Mouse (Mus musculus): ENCODE results near the gene Xkr7. TPM values are rescaled to one million over a fixed set of nuclear protein-coding genes. Genes with fewer than 3 reads are reported as not detected.

The Xkr7 gene
- total RNA-seq, 1 experiment = 0.36 TPM

- H3K4me1 ChIP-seq (ENCODE audit: control insufficient read depth in 2 of 2, insufficient read depth in 2 of 2, low read length in 2 of 2, poor library complexity in 1 of 2) = peaks cover 0 to 5% of the 10 kb centered on the region in 2 experiments; a peak in 1 of 4 replicates
- no peak overlapping the region for H3K27ac ChIP-seq (ENCODE audit: insufficient read depth, low read depth, low read length, poor library complexity, severe bottlenecking)
- H3K36me3 ChIP-seq (ENCODE audit: control insufficient read depth, insufficient read depth, low read length, poor library complexity, severe bottlenecking) = no peaks in the 10 kb centered on the region
- no peak for DNase-seq (ENCODE audit: low read depth, low spot score)
- no peak overlapping the region for H3K9ac ChIP-seq (ENCODE audit: insufficient read depth, low read depth, low read length, poor library complexity, severe bottlenecking)
- H3K4me3 ChIP-seq (ENCODE audit: insufficient read depth in 1 of 2, low read depth in 1 of 2, low read length in 2 of 2, poor library complexity in 1 of 2, severe bottlenecking in 1 of 2) = no peak overlapping the region
- TF ChIP-seq ZC3H11A (IDR thresholded peaks at IDR 0.05; ENCODE audit: borderline replicate concordance, low read depth, low read length) = no peak
- no peak for TF ChIP-seq MAFK (IDR thresholded peaks at IDR 0.05; ENCODE audit: insufficient read depth, low read depth, low read length)
- no peak for TF ChIP-seq CHD2 (IDR thresholded peaks at IDR 0.05; ENCODE audit: low read depth, low read length)
- in situ Hi-C loops (cut with MboI; ENCODE audit: low sequenced_read_pairs in 2 of 2, unreplicated experiment in 2 of 2) = no loop called here
- H3K9me3 ChIP-seq (ENCODE audit: control insufficient read depth, insufficient read depth, low read depth, low read length) = no peaks in the 10 kb centered on the region
These were observed 44.3 kb downstream of the Xkr7 start for GRCm38 (mm10) chr2:153075961-153076360.

DNA sequence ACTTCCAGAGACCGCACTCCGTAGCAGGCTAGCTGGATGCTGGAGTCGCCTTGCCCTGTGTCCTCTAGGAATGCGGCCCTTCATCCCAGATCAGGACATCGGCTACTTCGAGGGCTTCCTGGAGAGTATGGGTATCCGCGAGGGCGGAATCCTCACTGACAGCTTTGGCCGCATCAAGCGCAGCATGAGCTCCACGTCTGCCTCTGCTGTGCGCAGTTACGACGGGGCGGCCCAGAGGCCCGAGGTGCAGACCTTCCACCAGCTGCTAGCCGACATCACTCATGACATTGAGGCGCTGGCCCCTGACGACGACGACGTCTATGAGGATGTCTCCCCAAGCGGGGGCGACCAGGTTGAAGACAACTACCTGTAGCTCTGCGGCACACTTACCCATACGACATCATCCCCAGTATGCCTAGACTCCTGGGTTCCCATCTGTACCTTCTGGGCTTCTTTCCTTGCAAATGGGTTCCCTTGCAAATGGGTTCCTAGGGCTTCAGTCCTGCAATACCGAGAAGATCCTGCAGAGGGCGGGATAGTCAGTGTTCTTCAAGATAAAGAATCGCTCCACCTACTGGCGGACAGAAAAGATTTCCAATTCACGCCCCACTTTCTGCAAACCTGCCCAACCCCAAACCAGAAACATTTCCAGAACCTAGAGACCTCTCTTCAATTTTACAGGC, 49.3 kb downstream of the Xkr7 start:
- in situ Hi-C loops (cut with MboI; ENCODE audit: low sequenced_read_pairs in 2 of 2, unreplicated experiment in 2 of 2) = no loop called here
- no peak overlapping the region for H3K27ac ChIP-seq (ENCODE audit: insufficient read depth, low read depth, low read length, poor library complexity, severe bottlenecking)
- no peaks in the 10 kb centered on the region for H3K9me3 ChIP-seq (ENCODE audit: control insufficient read depth, insufficient read depth, low read depth, low read length)
- H3K9ac ChIP-seq (ENCODE audit: insufficient read depth, low read depth, low read length, poor library complexity, severe bottlenecking) = peak overlapping the region; percentile 9; the same call in 1 of the 2 replicates
- TF ChIP-seq MAFK (IDR thresholded peaks at IDR 0.05; ENCODE audit: insufficient read depth, low read depth, low read length) (no peak), CHD2 (IDR thresholded peaks at IDR 0.05; ENCODE audit: low read depth, low read length) (no peak), ZNF384 (IDR thresholded peaks at IDR 0.05; ENCODE audit: low read depth, low read length) (no peak), HCFC1 (IDR thresholded peaks at IDR 0.05; ENCODE audit: borderline replicate concordance, insufficient read depth, low read length) (no peak), ZC3H11A (IDR thresholded peaks at IDR 0.05; ENCODE audit: borderline replicate concordance, low read depth, low read length) (0 out of 2 replicates have a peak, but pooled peaks have one; percentile 18)
- peaks cover 0 to 8% of the 10 kb centered on the region in 2 experiments; a peak in 2 of 4 replicates for H3K4me1 ChIP-seq (ENCODE audit: control insufficient read depth in 2 of 2, insufficient read depth in 2 of 2, low read length in 2 of 2, poor library complexity in 1 of 2)
- peak; percentile 99 for DNase-seq (ENCODE audit: low read depth, low spot score)
- no peaks in the 10 kb centered on the region for H3K36me3 ChIP-seq (ENCODE audit: control insufficient read depth, insufficient read depth, low read length, poor library complexity, severe bottlenecking)
- peak overlapping the region in 1 of 2 experiments; percentile 25; a peak in 1 of 4 replicates for H3K4me3 ChIP-seq (ENCODE audit: insufficient read depth in 1 of 2, low read depth in 1 of 2, low read length in 2 of 2, poor library complexity in 1 of 2, severe bottlenecking in 1 of 2)

GRCm38 (mm10) chr2:153081866-153082265, 50.2 kb downstream of the Xkr7 start:
- no peak overlapping the region for H3K4me3 ChIP-seq (ENCODE audit: insufficient read depth in 1 of 2, low read depth in 1 of 2, low read length in 2 of 2, poor library complexity in 1 of 2, severe bottlenecking in 1 of 2)
- peaks cover 0 to 6% of the 10 kb centered on the region in 2 experiments; a peak in 2 of 4 replicates for H3K4me1 ChIP-seq (ENCODE audit: control insufficient read depth in 2 of 2, insufficient read depth in 2 of 2, low read length in 2 of 2, poor library complexity in 1 of 2)
- no peak overlapping the region for H3K9ac ChIP-seq (ENCODE audit: insufficient read depth, low read depth, low read length, poor library complexity, severe bottlenecking)
- in situ Hi-C loops (cut with MboI; ENCODE audit: low sequenced_read_pairs in 2 of 2, unreplicated experiment in 2 of 2) = no loop called here
- TF ChIP-seq ZC3H11A (IDR thresholded peaks at IDR 0.05; ENCODE audit: borderline replicate concordance, low read depth, low read length) (no peak), CHD2 (IDR thresholded peaks at IDR 0.05; ENCODE audit: low read depth, low read length) (no peak), ZNF384 (IDR thresholded peaks at IDR 0.05; ENCODE audit: low read depth, low read length) (no peak), MAFK (IDR thresholded peaks at IDR 0.05; ENCODE audit: insufficient read depth, low read depth, low read length) (no peak), HCFC1 (IDR thresholded peaks at IDR 0.05; ENCODE audit: borderline replicate concordance, insufficient read depth, low read length) (no peak)
- no peaks in the 10 kb centered on the region for H3K9me3 ChIP-seq (ENCODE audit: control insufficient read depth, insufficient read depth, low read depth, low read length)
- no peaks in the 10 kb centered on the region for H3K36me3 ChIP-seq (ENCODE audit: control insufficient read depth, insufficient read depth, low read length, poor library complexity, severe bottlenecking)
- no peak for DNase-seq (ENCODE audit: low read depth, low spot score)
- H3K27ac ChIP-seq (ENCODE audit: insufficient read depth, low read depth, low read length, poor library complexity, severe bottlenecking) = no peak overlapping the region

GRCm38 (mm10) chr2:153083275-153083674, 51.6 kb downstream of the Xkr7 start:
- in situ Hi-C loops (cut with MboI; ENCODE audit: low sequenced_read_pairs in 2 of 2, unreplicated experiment in 2 of 2) = no loop called here
- H3K4me1 ChIP-seq (ENCODE audit: control insufficient read depth in 2 of 2, insufficient read depth in 2 of 2, low read length in 2 of 2, poor library complexity in 1 of 2) = peaks cover 0 to 6% of the 10 kb centered on the region in 2 experiments; a peak in 2 of 4 replicates
- no peak overlapping the region for H3K27ac ChIP-seq (ENCODE audit: insufficient read depth, low read depth, low read length, poor library complexity, severe bottlenecking)
- H3K9ac ChIP-seq (ENCODE audit: insufficient read depth, low read depth, low read length, poor library complexity, severe bottlenecking) = no peak overlapping the region
- DNase-seq (ENCODE audit: low read depth, low spot score) = no peak
- H3K36me3 ChIP-seq (ENCODE audit: control insufficient read depth, insufficient read depth, low read length, poor library complexity, severe bottlenecking) = no peaks in the 10 kb centered on the region
- H3K9me3 ChIP-seq (ENCODE audit: control insufficient read depth, insufficient read depth, low read depth, low read length) = no peaks in the 10 kb centered on the region
- TF ChIP-seq ZNF384 (IDR thresholded peaks at IDR 0.05; ENCODE audit: low read depth, low read length) (no peak), MAFK (IDR thresholded peaks at IDR 0.05; ENCODE audit: insufficient read depth, low read depth, low read length) (no peak), HCFC1 (IDR thresholded peaks at IDR 0.05; ENCODE audit: borderline replicate concordance, insufficient read depth, low read length) (no peak), ZC3H11A (IDR thresholded peaks at IDR 0.05; ENCODE audit: borderline replicate concordance, low read depth, low read length) (no peak), CHD2 (IDR thresholded peaks at IDR 0.05; ENCODE audit: low read depth, low read length) (no peak)
- H3K4me3 ChIP-seq (ENCODE audit: insufficient read depth in 1 of 2, low read depth in 1 of 2, low read length in 2 of 2, poor library complexity in 1 of 2, severe bottlenecking in 1 of 2) = no peak overlapping the region
